Mouse (Mus musculus) intestine, embryonic 15.5 days (tissue): Measurements from ENCODE around the gene 1700109H08Rik. TPM values are rescaled to one million over a fixed set of nuclear protein-coding genes. Genes with fewer than 3 reads are reported as not detected.
"Not testable (repeated sequence)": the region's sequence is repeated elsewhere in the genome, so short reads cannot be mapped to it uniquely, and the experiment has no call there.

Experiments used
- ATAC-seq: fragments of 200-750 bp; cut with Nextera tagmentation; 2 replicates; pipeline ENCODE4 v1.8.0; 2017; ENCODE audit warnings: moderate TSS enrichment, moderate library complexity
- H3K27ac ChIP-seq: fragments of 300-500 bp; sonication (generic); 2 replicates; pipeline ENCODE4 v1.5.1; 2015; ENCODE audit warnings: mild to moderate bottlenecking, inconsistent platforms
- H3K27me3 ChIP-seq: fragments of 300-500 bp; sonication (generic); replicated peaks from 2 replicates; pipeline ENCODE4 v1.6.1; 2015; ENCODE audit warnings: inconsistent platforms
- H3K36me3 ChIP-seq: fragments of 300-500 bp; sonication (generic); 2 replicates; pipeline ENCODE4 v1.6.1; 2015; ENCODE audit warnings: inconsistent platforms
- H3K4me1 ChIP-seq: fragments of 300-500 bp; sonication (generic); replicated peaks from 2 replicates; pipeline ENCODE4 v1.6.1; 2015; ENCODE audit warnings: inconsistent platforms
- H3K4me2 ChIP-seq: fragments of 300-500 bp; sonication (generic); replicated peaks from 2 replicates; pipeline ENCODE4 v1.6.1; 2015; ENCODE audit warnings: mild to moderate bottlenecking, inconsistent platforms
- H3K4me3 ChIP-seq: fragments of 300-500 bp; sonication (generic); replicated peaks from 2 replicates; pipeline ENCODE4 v1.5.1; 2015; ENCODE audit warnings: inconsistent platforms
- H3K9ac ChIP-seq: fragments of 300-500 bp; sonication (generic); 2 replicates; pipeline ENCODE4 v1.6.1; 2015; ENCODE audit warnings: inconsistent platforms
- H3K9me3 ChIP-seq: fragments of 300-500 bp; sonication (generic); 2 replicates; pipeline ENCODE4 v1.6.1; 2016; ENCODE audit warnings: inconsistent platforms
- WGBS: fragments of 180-500 bp; shearing (Covaris S2); methylation state at CpG from one replicate; pipeline ENCODE4 v1.1.7; 2015; 5-methylcytosine and 5-hydroxymethylcytosine counted together
- polyA plus RNA-seq: library from polyadenylated mRNA; unstranded; fragments of >200 nt; fragmentation: Nextera tagmentation; extraction: Ambion mirVana; gene quantifications from 2 replicates; pipeline ENCODE4 v1.2.1, GENCODE M21; 2015

Gene 1700109H08Rik
- 1.6 and 1.7 TPM in 2 replicates for polyA plus RNA-seq

- 93% methylated on average over 4 of the region's 4 CpGs for WGBS
Observed at GRCm38 (mm10) chr5:3571266-3571665, at the start of gene 1700109H08Rik. Gene 1700109H08Rik, plus strand, starts transcription at chr5:3571566.

GRCm38 (mm10) chr5:3521741-3522140, 49.6 kb upstream of the 1700109H08Rik start:
- Histone ChIP-seq H3K9me3 (no peaks in the 10 kb centered on the region), H3K36me3 (0 out of 2 replicates have a peak, but pooled peaks cover 2% of the 10 kb centered on the region), H3K4me3 (no peak overlapping the region), H3K4me1 (no peaks in the 10 kb centered on the region), H3K9ac (no peak overlapping the region), H3K4me2 (no peak overlapping the region), H3K27ac (no peak overlapping the region), H3K27me3 (no peaks in the 10 kb centered on the region)
- ATAC-seq: no peak
- 93% methylated on average over 12 of the region's 12 CpGs for WGBS

More at GRCm38 (mm10) chr5:3571266-3571665, at the start of gene 1700109H08Rik:
- Histone ChIP-seq H3K36me3 (peaks cover 48% of the 10 kb centered on the region), H3K27ac (no peak within 1 kb of the TSS), H3K9ac (no peak within 1 kb of the TSS), H3K27me3 (no peaks in the 10 kb centered on the region), H3K4me3 (no peak within 1 kb of the TSS), H3K4me1 (no peaks in the 10 kb centered on the region), H3K4me2 (no peak within 1 kb of the TSS), H3K9me3 (no peaks in the 10 kb centered on the region)
- ATAC-seq: no peak

- no peaks in the 10 kb centered on the region for H3K4me1 ChIP-seq
- no peak overlapping the region for H3K4me3 ChIP-seq
- H3K4me2 ChIP-seq: no peak overlapping the region
- H3K9ac ChIP-seq: no peak overlapping the region
- no peaks in the 10 kb centered on the region for H3K27me3 ChIP-seq
- no peak overlapping the region for H3K27ac ChIP-seq
- no peak for ATAC-seq
- 0 out of 2 replicates have a peak, but pooled peaks cover 2% of the 10 kb centered on the region for H3K36me3 ChIP-seq
- no peaks in the 10 kb centered on the region for H3K9me3 ChIP-seq
- 91% methylated on average over 10 of the region's 10 CpGs for WGBS
Observed at GRCm38 (mm10) chr5:3522826-3523225, 48.5 kb upstream of the 1700109H08Rik start.

- Histone ChIP-seq H3K36me3 (no peaks in the 10 kb centered on the region), H3K4me1 (no peaks in the 10 kb centered on the region), H3K9me3 (no peaks in the 10 kb centered on the region), H3K27ac (no peak overlapping the region), H3K4me2 (no peak overlapping the region), H3K4me3 (no peak overlapping the region), H3K27me3 (no peaks in the 10 kb centered on the region), H3K9ac (no peak overlapping the region; the same call in 1 of the 2 replicates)
- peak; percentile 74 for ATAC-seq
- 49% methylated on average over 5 of the region's 5 CpGs for WGBS
Observed at GRCm38 (mm10) chr5:3527041-3527691, 44.2 kb upstream of the 1700109H08Rik start.

- no peaks in the 10 kb centered on the region for H3K9me3 ChIP-seq
- no peak for ATAC-seq
- no peak overlapping the region for H3K9ac ChIP-seq
- H3K4me2 ChIP-seq: no peak overlapping the region
- no peak overlapping the region for H3K4me3 ChIP-seq
- 82% methylated on average over 10 of the region's 10 CpGs for WGBS
- H3K27ac ChIP-seq: no peak overlapping the region
- H3K36me3 ChIP-seq: no peaks in the 10 kb centered on the region
- no peaks in the 10 kb centered on the region for H3K4me1 ChIP-seq
- H3K27me3 ChIP-seq: no peaks in the 10 kb centered on the region
Observed at GRCm38 (mm10) chr5:3529585-3530189, 41.7 kb upstream of the 1700109H08Rik start.

- H3K4me1 ChIP-seq, H3K36me3 ChIP-seq, H3K27me3 ChIP-seq, H3K9ac ChIP-seq, H3K9me3 ChIP-seq, H3K4me2 ChIP-seq, H3K27ac ChIP-seq, H3K4me3 ChIP-seq, ATAC-seq: not testable (repeated sequence)
Observed at GRCm38 (mm10) chr5:3532048-3532447, 39.3 kb upstream of the 1700109H08Rik start.

- WGBS: 63% methylated on average over 3 of the region's 3 CpGs
Observed at GRCm38 (mm10) chr5:3536592-3537212, 34.7 kb upstream of the 1700109H08Rik start.

GRCm38 (mm10) chr5:3538505-3539472, 32.6 kb upstream of the 1700109H08Rik start:
- ATAC-seq: no peak
- no peaks in the 10 kb centered on the region for H3K4me1 ChIP-seq
- no peak overlapping the region for H3K9ac ChIP-seq
- no peaks in the 10 kb centered on the region for H3K27me3 ChIP-seq
- H3K4me2 ChIP-seq: no peak overlapping the region
- H3K4me3 ChIP-seq: no peak overlapping the region
- H3K27ac ChIP-seq: no peak overlapping the region
- 64% methylated on average over 11 of the region's 11 CpGs for WGBS
- no peaks in the 10 kb centered on the region for H3K36me3 ChIP-seq
- no peaks in the 10 kb centered on the region for H3K9me3 ChIP-seq

More at GRCm38 (mm10) chr5:3536592-3537212, 34.7 kb upstream of the 1700109H08Rik start:
- Histone ChIP-seq H3K9ac (no peak overlapping the region), H3K9me3 (no peaks in the 10 kb centered on the region), H3K27me3 (no peaks in the 10 kb centered on the region), H3K4me3 (no peak overlapping the region), H3K36me3 (no peaks in the 10 kb centered on the region), H3K4me2 (no peak overlapping the region), H3K27ac (no peak overlapping the region), H3K4me1 (no peaks in the 10 kb centered on the region)
- no peak for ATAC-seq

- no peak overlapping the region for H3K4me2 ChIP-seq
- no peaks in the 10 kb centered on the region for H3K36me3 ChIP-seq
- no peak overlapping the region for H3K27ac ChIP-seq
- H3K9ac ChIP-seq: no peak overlapping the region
- WGBS: 75% methylated on average over 6 of the region's 6 CpGs
- no peak overlapping the region for H3K4me3 ChIP-seq
- no peaks in the 10 kb centered on the region for H3K27me3 ChIP-seq
- H3K9me3 ChIP-seq: no peaks in the 10 kb centered on the region
- no peak for ATAC-seq
- H3K4me1 ChIP-seq: peaks cover 5% of the 10 kb centered on the region
Observed at GRCm38 (mm10) chr5:3541871-3542270, 29.5 kb upstream of the 1700109H08Rik start.

- no peaks in the 10 kb centered on the region for H3K9me3 ChIP-seq
- peak within 1 kb of the TSS; percentile 83 for H3K4me3 ChIP-seq
- no peaks in the 10 kb centered on the region for H3K27me3 ChIP-seq
- H3K27ac ChIP-seq: peak within 1 kb of the TSS; percentile 93
- H3K9ac ChIP-seq: peak within 1 kb of the TSS; percentile 89
- H3K4me1 ChIP-seq: peaks cover 5% of the 10 kb centered on the region
- ATAC-seq: peak; percentile 97
- under 1% methylated on average over 76 of the region's 80 CpGs for WGBS
- H3K36me3 ChIP-seq: no peaks in the 10 kb centered on the region
- H3K4me2 ChIP-seq: peak within 1 kb of the TSS; percentile 58
Observed at GRCm38 (mm10) chr5:3543629-3544479, 27.5 kb upstream of the 1700109H08Rik start, which contains the start of gene Fam133b. Gene Fam133b, plus strand, starts transcription at chr5:3543833.

- Histone ChIP-seq H3K9me3 (no peaks in the 10 kb centered on the region), H3K9ac (peak overlapping the region; percentile 89), H3K27me3 (no peaks in the 10 kb centered on the region), H3K4me2 (peak overlapping the region; percentile 58), H3K36me3 (no peaks in the 10 kb centered on the region), H3K4me3 (peak overlapping the region; percentile 83), H3K4me1 (peaks cover 5% of the 10 kb centered on the region), H3K27ac (no peak overlapping the region)
- ATAC-seq: peak; percentile 41; the same call in 1 of the 2 replicates
- WGBS: 8% methylated on average over 7 of the region's 7 CpGs
Observed at GRCm38 (mm10) chr5:3544480-3544769, 26.9 kb upstream of the 1700109H08Rik start.
